Mouse (Mus musculus): ENCODE measurements at regions not wholly inside any gene's neighbourhood (a gene's known extent, or its start where the extent isn't known, plus 50 kb on each side); places are given as distances from the start of the nearest gene placed in this dataset.

DNA sequence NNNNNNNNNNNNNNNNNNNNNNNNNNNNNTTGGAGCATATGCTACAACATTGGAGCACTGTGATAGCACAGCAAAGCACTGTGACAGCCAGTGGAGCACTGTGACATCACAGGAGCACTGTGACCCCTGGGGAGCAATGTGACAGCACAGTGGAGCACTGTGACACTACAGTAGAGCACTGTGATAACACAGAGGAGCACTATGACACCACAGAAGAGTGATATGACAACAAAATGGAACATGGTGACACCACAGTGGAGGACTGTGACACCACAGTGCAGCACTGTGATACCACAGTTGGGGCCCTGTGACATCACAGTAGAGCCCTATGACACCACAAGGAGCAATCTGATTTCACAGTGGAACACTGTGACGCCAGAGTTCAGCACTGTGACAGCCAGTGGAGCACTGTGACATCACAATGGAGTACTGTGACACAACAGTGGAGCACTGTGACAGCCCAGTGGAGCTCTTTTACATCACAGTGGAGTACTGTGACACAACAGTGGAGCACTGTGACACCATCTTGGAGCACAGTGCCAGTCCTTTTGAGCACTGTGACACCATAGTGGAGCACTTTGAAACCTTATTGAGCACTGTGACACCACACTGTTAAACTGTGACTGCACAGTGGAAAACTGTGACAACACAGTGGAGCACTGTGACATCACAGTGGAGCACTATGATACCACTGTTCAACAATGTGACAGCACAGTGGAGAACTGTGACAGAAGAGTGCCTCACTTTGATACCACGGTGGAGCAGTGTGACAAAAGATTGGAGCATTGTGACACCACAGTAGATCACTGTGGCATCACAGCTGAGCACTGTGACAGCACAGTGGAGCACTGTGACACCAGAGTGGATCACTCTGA lies 116.9 kb upstream of the Vmn1r2 start:
- no peaks in the 10 kb centered on the region for H3K36me3 ChIP-seq
- H3K4me2 ChIP-seq, result no peak overlapping the region
- H3K9ac ChIP-seq (replicated peaks), result no peak overlapping the region
- no peak overlapping the region for H3K4me3 ChIP-seq (replicated peaks)
- peaks cover 54% of the 10 kb centered on the region for H3K9me3 ChIP-seq (replicated peaks)
- ATAC-seq (ENCODE audit: low FRiP score), result peak; percentile 45; the same call in 1 of the 2 replicates
- WGBS, result 53% methylated on average over 2 of the region's 2 CpGs
- no peak overlapping the region for H3K27ac ChIP-seq (replicated peaks)
- H3K4me1 ChIP-seq, result no peaks in the 10 kb centered on the region
- no peaks in the 10 kb centered on the region for H3K27me3 ChIP-seq (replicated peaks)

DNA sequence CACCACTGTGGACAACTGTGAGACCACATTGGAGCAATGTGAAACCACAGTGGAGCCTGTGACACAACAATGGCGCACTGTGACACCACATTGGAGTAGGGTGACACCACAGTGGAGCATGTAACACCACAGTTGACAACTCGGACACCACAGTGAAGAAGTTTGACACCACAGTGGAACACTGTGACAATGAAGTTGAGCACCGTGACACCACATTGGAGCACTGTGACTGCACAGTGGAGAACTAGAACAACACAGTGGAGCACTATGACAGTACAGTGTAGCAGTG lies 116.3 kb upstream of the Vmn1r2 start:
- no peak overlapping the region for H3K4me2 ChIP-seq
- no peak overlapping the region for H3K9ac ChIP-seq (replicated peaks)
- H3K27me3 ChIP-seq (replicated peaks), result no peaks in the 10 kb centered on the region
- H3K9me3 ChIP-seq (replicated peaks), result peaks cover 60% of the 10 kb centered on the region
- no peak for ATAC-seq (ENCODE audit: low FRiP score)
- H3K4me3 ChIP-seq (replicated peaks), result no peak overlapping the region
- H3K4me1 ChIP-seq, result no peaks in the 10 kb centered on the region
- WGBS, result 84% methylated on average over 3 of the region's 3 CpGs
- no peaks in the 10 kb centered on the region for H3K36me3 ChIP-seq
- no peak overlapping the region for H3K27ac ChIP-seq (replicated peaks)

DNA sequence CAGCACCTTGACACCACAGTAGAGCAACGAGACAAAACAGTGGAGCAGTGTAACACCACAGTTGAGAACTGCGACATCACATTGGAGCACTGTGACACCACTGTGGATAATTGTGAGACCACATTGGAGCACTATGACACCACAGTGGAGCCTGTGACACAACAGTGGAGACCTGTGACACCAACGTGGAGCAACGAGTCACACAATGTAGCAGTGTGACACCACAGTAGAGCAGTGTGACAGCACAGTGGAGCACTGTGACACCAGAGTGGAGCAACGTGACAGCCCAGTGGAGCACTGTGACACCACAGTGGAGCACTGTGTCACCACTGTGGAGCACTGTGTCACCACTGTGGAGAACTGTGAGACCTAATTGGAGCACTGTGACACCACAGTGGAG lies 115.9 kb upstream of the Vmn1r2 start:
- WGBS, result 72% methylated on average over 5 of the region's 5 CpGs

DNA sequence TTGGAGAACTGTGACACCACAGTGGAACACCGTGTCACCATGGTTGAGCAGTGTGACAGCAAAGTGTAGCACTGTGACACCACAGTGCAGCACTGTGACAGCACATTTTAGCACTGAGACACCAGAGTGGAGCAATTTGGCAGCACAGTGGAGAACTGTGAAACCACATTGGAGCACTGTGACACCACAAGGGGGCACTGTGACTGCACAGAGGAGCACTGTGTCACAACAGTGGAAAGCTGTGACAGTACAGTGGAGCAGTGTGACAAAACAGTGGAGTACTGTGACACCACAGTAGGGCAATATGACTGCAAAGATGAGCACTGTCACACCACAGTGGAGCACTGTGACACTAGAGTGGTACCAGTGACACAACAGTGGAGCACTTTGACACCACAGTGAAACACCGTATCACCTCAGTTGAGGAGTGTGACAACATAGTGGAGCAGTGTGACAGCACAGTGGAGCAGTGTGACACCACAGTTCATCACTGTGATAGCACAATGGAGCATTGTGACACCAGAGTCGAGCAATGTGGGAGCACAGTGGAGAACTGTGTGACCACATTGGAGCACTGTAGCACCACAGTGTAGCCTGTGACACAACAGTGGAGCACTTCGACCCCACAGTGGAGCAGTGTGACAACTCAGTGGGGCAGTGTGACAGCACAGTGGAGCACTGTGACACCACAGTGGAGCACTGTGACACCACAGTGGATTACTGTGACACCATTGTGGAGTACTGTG lies 114.6 kb upstream of the Vmn1r2 start:
- Histone ChIP-seq H3K4me3 (replicated peaks) (no peak overlapping the region), H3K4me2 (no peak overlapping the region), H3K9me3 (replicated peaks) (peaks cover 66% of the 10 kb centered on the region), H3K36me3 (no peaks in the 10 kb centered on the region), H3K27ac (replicated peaks) (no peak overlapping the region), H3K27me3 (replicated peaks) (no peaks in the 10 kb centered on the region), H3K4me1 (no peaks in the 10 kb centered on the region), H3K9ac (replicated peaks) (no peak overlapping the region)
- peak; percentile 14; the same call in 1 of the 2 replicates for ATAC-seq (ENCODE audit: low FRiP score)
- 83% methylated on average over 4 of the region's 4 CpGs for WGBS

More for the DNA sequence above, 115.9 kb upstream of the Vmn1r2 start:
- Histone ChIP-seq H3K27me3 (replicated peaks) (no peaks in the 10 kb centered on the region), H3K4me2 (no peak overlapping the region), H3K4me1 (no peaks in the 10 kb centered on the region), H3K27ac (replicated peaks) (no peak overlapping the region), H3K4me3 (replicated peaks) (no peak overlapping the region), H3K9ac (replicated peaks) (no peak overlapping the region), H3K36me3 (no peaks in the 10 kb centered on the region), H3K9me3 (replicated peaks) (peaks cover 64% of the 10 kb centered on the region)
- no peak for ATAC-seq (ENCODE audit: low FRiP score)

DNA sequence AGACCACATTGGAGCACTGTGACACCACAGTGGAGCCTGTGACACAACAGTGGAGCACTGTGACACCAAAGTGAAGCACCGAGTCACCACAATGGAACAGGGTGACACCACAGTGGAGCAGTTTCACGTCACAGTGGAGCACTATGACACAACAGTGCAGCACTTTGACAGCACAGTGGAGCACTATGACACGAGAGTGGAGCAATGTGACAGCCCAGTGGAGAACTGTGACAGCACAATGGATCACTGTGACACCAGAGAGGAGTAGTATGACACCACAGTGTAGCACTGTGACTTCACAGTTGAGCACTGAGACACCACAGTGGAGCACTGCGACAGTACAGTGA lies 114.1 kb upstream of the Vmn1r2 start:
- no peak for ATAC-seq (ENCODE audit: low FRiP score)
- Histone ChIP-seq H3K9me3 (replicated peaks) (peaks cover 66% of the 10 kb centered on the region), H3K36me3 (no peaks in the 10 kb centered on the region), H3K9ac (replicated peaks) (no peak overlapping the region), H3K4me1 (no peaks in the 10 kb centered on the region), H3K4me3 (replicated peaks) (no peak overlapping the region), H3K27me3 (replicated peaks) (no peaks in the 10 kb centered on the region), H3K27ac (replicated peaks) (no peak overlapping the region), H3K4me2 (no peak overlapping the region)
- WGBS, result 60% methylated on average over 4 of the region's 4 CpGs

DNA sequence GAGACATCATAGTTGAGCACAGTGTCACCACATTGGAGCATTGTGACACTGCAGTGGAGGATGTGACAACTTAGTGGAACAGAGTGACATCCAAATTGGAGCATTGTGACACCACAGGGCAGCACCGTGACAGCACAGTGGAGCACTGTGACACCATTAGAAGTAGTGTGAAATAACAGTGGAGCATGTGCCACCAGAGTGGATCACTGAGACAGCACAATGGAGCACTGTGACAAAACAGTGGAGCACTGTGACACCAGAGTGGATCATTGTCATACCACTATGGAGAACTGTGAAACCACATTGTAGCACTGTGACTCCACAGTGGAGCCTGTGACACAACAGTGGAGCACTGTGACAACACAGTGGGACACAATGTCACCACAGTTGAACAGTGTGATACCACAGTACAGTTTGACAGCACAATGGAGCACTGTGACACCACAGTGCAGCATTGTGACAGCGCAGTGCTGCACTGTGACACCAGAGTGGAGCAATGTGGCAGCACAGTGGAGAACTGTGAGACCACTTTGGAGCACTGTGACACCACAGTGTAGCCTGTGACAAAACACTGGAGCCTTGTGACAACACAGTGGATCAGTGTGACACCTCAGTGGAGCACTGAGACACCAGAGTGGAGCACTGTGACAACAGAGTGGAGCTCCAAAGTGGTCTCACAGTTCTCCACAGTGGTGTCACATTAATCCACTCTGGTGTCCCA lies 113.5 kb upstream of the Vmn1r2 start:
- H3K4me2 ChIP-seq, result no peak overlapping the region
- no peaks in the 10 kb centered on the region for H3K4me1 ChIP-seq
- no peak for ATAC-seq (ENCODE audit: low FRiP score)
- no peak overlapping the region for H3K27ac ChIP-seq (replicated peaks)
- 81% methylated on average over 2 of the region's 2 CpGs for WGBS
- no peaks in the 10 kb centered on the region for H3K27me3 ChIP-seq (replicated peaks)
- H3K9ac ChIP-seq (replicated peaks), result no peak overlapping the region
- no peaks in the 10 kb centered on the region for H3K36me3 ChIP-seq
- peaks cover 70% of the 10 kb centered on the region for H3K9me3 ChIP-seq (replicated peaks)
- no peak overlapping the region for H3K4me3 ChIP-seq (replicated peaks)

DNA sequence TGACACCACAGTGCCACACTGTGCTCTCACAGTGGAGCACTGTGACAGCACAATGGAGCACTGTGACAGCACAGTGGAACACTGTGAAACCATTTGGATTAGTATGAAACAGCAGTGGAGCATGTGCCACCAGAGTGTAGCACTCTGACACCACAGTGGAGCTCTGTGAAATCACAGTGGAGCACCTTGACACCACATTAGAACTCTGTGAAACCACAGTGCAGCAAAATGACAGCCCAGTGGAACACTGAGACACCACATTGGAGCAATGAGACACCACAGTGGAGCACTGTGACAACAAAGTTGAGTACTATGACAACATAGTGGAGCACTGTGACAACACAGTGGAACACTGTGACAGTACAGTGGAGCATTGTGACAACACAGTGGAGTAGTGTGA lies 112.2 kb upstream of the Vmn1r2 start:
- no peaks in the 10 kb centered on the region for H3K36me3 ChIP-seq
- no peak overlapping the region for H3K27ac ChIP-seq (replicated peaks)
- H3K9ac ChIP-seq (replicated peaks), result no peak overlapping the region
- no peak overlapping the region for H3K4me2 ChIP-seq
- no peaks in the 10 kb centered on the region for H3K27me3 ChIP-seq (replicated peaks)
- H3K4me3 ChIP-seq (replicated peaks), result no peak overlapping the region
- no peaks in the 10 kb centered on the region for H3K4me1 ChIP-seq
- H3K9me3 ChIP-seq (replicated peaks), result peaks cover 82% of the 10 kb centered on the region
- no peak for ATAC-seq (ENCODE audit: low FRiP score)

DNA sequence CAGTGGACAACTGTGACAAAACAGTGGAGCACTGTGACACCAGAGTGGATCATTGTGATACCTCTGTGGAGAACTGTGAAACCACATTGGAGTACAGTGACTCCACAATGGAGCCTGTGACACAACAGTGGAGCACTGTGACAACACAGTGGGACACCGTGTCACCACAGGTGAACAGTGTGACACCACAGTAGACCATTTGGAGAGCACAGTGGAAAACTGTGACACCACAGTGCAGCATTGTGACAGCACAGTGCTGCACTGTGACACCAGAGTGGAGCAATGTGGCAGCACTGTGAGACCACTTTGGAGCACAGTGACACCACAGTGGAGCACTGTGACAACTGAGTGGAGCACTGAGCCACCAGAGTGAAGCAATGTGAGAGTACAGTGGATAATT lies 111.7 kb upstream of the Vmn1r2 start:
- H3K4me3 ChIP-seq (replicated peaks), result no peak overlapping the region
- H3K4me2 ChIP-seq, result no peak overlapping the region
- peaks cover 77% of the 10 kb centered on the region for H3K9me3 ChIP-seq (replicated peaks)
- H3K9ac ChIP-seq (replicated peaks), result no peak overlapping the region
- ATAC-seq (ENCODE audit: low FRiP score), result no peak
- no peaks in the 10 kb centered on the region for H3K36me3 ChIP-seq
- H3K27me3 ChIP-seq (replicated peaks), result no peaks in the 10 kb centered on the region
- no peaks in the 10 kb centered on the region for H3K4me1 ChIP-seq
- WGBS, result 76% methylated on average over 1 of the region's 1 CpGs
- no peak overlapping the region for H3K27ac ChIP-seq (replicated peaks)

DNA sequence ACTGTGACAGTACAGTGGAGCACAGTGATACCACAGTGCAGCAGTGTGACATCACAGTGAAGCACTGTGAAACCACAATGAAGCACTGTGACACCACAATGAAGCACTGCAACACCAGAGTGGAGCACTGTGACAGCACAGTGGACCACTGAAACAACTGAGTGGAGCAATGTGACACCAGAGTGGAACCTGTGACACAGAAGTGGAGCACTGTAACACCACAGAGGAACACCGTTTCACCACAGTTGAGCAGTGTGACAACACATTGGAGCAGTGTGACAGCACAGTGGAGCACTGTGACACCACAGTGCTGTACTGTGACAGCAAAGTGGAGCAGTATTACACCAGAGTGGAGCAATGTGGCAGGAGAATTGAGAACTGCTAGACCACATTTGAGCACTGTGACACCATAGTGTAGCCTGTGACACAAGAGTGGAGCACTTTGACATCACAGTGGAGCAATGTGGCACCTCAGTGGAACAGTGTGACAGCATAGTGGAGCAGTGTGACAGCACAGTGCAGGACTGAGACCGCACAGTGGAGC lies 107.5 kb upstream of the Vmn1r2 start:
- Histone ChIP-seq H3K9ac (replicated peaks) (no peak overlapping the region), H3K4me2 (no peak overlapping the region), H3K27ac (replicated peaks) (no peak overlapping the region), H3K9me3 (replicated peaks) (peaks cover 67% of the 10 kb centered on the region), H3K27me3 (replicated peaks) (no peaks in the 10 kb centered on the region), H3K4me3 (replicated peaks) (no peak overlapping the region), H3K36me3 (no peaks in the 10 kb centered on the region), H3K4me1 (no peaks in the 10 kb centered on the region)
- WGBS, result 68% methylated on average over 2 of the region's 2 CpGs
- no peak; the same call in 1 of the 2 replicates for ATAC-seq (ENCODE audit: low FRiP score)

DNA sequence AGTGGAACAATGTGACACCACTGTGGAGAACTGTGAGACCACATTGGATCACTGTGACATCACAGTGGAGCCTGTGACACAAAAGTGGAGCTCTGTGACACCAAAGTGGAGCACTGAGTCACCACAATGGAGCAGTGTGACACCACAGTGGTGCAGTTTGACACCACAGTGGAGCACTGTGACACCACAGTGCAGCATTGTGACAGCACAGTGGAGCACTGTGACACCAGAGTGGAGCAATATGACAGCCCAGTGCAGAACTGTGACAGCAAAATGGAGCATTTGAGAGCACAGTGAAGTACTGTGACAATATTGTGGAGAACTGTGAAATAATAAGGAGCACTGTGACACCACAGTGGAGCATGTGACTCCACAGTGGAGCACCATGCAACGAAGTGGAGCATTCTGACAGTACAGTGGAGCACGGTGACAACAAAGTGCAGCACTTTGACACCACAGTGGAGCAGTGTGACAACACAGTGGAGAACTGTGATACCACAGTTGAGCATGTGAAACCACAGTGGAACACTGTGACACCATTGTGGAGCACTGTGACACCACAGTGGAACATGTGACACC lies 105.0 kb upstream of the Vmn1r2 start:
- no peak overlapping the region for H3K4me3 ChIP-seq (replicated peaks)
- no peaks in the 10 kb centered on the region for H3K27me3 ChIP-seq (replicated peaks)
- 75% methylated on average over 2 of the region's 2 CpGs for WGBS
- H3K27ac ChIP-seq (replicated peaks), result no peak overlapping the region
- ATAC-seq (ENCODE audit: low FRiP score), result no peak
- no peaks in the 10 kb centered on the region for H3K36me3 ChIP-seq
- H3K9me3 ChIP-seq (replicated peaks), result peaks cover 72% of the 10 kb centered on the region
- H3K4me2 ChIP-seq, result no peak overlapping the region
- H3K9ac ChIP-seq (replicated peaks), result no peak overlapping the region
- H3K4me1 ChIP-seq, result no peaks in the 10 kb centered on the region

DNA sequence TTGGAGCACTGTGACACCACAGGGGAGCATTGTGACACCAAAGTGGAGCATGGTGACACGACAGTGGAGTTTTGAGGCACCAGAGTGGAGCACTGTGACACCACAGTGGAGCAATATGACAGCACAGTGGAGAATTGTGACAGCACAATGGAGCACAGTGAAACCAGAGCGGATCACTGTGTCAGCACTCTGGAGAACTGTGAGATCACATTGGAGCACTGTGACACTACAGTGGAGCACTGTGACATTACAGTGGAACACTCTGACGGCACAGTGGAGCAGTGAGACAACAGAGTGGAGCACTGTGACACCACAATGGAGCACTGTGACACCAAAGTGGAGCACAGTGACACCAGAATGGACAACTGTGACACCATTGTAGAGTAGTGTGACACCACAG lies 103.2 kb upstream of the Vmn1r2 start:
- H3K27ac ChIP-seq (replicated peaks), result no peak overlapping the region
- peaks cover 81% of the 10 kb centered on the region for H3K9me3 ChIP-seq (replicated peaks)
- no peaks in the 10 kb centered on the region for H3K4me1 ChIP-seq
- WGBS, result 47% methylated on average over 3 of the region's 3 CpGs
- H3K4me3 ChIP-seq (replicated peaks), result no peak overlapping the region
- no peak overlapping the region for H3K9ac ChIP-seq (replicated peaks)
- no peak for ATAC-seq (ENCODE audit: low FRiP score)
- no peaks in the 10 kb centered on the region for H3K27me3 ChIP-seq (replicated peaks)
- H3K4me2 ChIP-seq, result no peak overlapping the region
- H3K36me3 ChIP-seq, result no peaks in the 10 kb centered on the region

All from neural tube, embryonic 15.5 days (tissue).